Mouse (Mus musculus): ENCODE measurements around the gene Zfp870.

The Zfp870 gene

DNA sequence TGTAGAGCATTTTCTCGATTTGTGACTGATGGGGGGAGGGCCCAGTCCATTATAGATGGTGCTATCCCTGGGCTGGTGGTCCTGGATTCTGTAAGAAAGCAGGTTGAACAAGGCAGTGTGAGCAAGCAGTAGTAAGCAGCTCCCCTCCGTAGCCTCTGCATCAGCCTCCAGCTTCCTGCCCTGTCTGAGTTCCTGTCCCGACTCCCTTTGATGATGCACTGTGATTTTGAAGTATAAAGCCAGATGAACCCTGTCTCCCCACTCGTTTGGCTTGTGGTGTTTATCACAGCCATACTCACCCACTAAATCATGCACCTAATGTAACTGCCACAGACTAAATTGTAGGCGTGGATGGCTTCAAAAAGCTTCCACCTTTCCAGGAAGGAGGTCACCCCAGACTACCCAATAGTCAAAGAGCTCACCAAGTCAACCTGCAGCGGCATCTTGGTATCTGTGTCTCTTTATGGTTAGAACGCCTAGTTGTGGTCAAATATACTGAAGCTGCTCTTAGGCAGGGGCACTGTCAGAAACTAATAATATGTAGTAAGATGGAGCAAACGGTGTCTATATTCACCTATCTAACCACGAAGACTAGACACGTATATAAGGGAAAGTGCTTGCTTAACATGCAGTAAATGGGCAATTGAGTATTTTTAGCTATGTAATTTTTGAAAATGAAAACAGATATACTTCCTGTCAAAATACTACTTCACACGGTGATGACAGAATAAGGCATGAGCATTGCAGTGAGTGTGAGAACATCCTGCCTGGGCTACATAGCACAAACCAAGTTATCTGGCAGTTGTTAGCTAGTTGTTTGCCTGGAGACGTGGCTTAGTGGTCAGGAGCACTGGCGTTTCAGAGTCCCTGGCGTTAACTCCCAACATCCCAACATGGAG lies 10.9 kb downstream of the Zfp870 start:
- TF ChIP-seq GATA4 (IDR thresholded peaks at IDR 0.05; ENCODE audit: insufficient replicate concordance, low read length), result no peak

DNA sequence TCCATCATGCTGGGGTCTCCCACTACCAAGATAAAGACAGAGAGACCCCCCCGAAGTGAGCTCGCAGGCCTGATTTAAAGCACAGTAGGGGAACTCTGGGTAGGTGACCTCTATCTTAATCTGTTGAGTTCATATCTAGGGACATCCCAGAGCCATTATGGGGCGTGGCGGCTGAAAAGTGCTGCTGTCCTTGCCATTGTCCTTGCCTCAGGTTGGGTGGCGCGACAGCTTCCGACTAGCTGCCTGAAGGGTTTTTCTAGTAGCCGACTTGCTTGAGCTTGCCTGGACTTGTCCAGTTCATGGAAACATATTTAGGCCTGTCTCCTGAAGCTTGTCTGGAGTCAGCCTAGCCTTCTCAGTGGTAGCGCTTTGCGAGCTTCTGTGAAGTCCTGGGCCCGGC lies 12.7 kb downstream of the Zfp870 start:
- TF ChIP-seq GATA4 (IDR thresholded peaks at IDR 0.05; ENCODE audit: insufficient replicate concordance, low read length), result no peak

DNA sequence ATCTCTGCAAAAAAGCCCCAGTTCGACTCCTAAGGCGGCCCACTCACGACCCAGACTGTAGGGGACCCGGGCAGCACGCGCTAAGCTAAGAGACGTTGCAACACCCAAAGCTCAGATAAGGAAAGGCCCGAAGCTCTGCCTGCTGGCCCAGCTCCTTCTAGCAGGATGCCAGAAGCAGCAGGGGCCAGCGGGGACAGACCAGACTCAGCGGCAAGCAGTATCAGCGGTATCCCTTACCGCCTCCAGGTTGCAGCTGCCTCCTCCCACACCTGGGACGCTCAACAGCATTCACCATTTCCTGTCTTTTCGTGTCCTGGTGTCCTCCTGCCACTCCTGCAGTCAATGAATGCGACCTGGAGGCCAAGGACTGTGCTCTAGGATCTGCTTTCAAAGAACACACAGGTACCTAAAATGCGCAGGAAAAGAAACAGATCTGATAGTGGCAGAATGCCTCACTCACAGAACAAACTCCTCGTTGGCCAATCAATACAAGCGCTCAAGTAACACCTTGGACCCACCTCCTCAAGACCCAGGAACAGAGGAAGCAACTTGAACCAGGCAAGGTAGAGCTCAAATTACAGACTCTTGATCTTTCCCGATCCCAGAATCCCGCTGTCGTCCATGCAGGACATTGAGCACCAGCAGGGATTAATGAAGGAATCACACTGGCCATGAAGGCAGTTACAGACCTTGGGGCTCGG lies 13.8 kb downstream of the Zfp870 start:
- no peak for TF ChIP-seq GATA4 (IDR thresholded peaks at IDR 0.05; ENCODE audit: insufficient replicate concordance, low read length)

DNA sequence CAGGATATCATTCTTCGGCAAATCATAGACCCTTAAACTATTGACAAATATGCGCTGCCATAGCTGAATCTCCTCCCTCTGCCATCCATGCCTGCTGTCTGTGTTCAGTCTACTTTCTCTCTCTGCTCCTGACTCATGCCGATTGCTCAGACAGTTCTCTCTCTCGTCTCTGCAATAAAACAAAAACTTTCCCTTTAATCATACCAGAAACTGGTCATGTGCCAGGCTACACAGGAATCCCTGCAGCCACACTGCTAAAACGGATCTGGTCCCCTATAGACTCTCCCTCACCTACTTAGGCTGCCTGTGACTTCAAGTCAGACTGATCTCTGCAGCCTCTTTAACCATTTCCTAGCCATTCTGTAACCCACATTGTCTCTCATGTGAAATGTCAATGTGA lies 18.7 kb downstream of the Zfp870 start:
- no peak for TF ChIP-seq GATA4 (IDR thresholded peaks at IDR 0.05; ENCODE audit: insufficient replicate concordance, low read length)

DNA sequence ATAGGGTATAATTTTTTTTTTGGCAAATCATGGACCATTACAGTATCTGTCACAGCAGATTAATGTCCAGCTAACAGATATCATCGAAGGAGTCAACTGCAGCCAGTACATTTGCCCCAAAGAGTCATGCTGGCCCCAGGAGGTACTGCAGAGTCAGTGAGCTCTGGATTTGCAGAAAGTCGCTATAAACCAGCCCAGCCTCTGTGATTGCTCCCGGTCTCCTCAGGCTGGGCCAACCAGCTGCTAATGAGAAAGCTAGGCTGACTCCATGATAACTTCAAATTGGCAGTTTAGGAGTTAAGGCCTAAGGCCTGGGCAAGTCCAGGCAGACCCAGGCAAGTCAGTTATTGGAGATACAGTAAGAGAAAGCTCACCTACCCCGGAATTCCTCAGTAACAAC lies 19.4 kb downstream of the Zfp870 start:
- no peak for TF ChIP-seq GATA4 (IDR thresholded peaks at IDR 0.05; ENCODE audit: insufficient replicate concordance, low read length)

DNA sequence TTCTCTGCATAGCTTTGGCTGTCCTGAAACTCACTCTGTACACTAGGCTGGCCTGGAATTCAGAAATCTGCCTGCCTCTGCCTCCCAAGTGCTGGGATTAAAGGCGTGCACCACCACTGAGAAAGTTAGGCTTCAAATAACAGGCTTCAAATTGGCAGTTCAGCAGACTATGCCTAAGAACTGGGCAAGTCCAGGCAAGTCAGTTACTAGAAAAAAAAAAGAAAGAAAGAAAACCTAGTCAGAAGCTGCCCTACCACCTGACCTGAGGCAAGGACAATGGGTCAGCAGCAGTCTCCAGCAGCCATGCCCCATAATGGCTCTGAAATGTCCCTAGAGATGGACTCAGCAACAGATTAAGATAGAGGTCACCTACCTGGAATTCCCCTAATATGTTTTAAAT lies 20.0 kb downstream of the Zfp870 start:
- TF ChIP-seq GATA4 (IDR thresholded peaks at IDR 0.05; ENCODE audit: insufficient replicate concordance, low read length), result no peak

DNA sequence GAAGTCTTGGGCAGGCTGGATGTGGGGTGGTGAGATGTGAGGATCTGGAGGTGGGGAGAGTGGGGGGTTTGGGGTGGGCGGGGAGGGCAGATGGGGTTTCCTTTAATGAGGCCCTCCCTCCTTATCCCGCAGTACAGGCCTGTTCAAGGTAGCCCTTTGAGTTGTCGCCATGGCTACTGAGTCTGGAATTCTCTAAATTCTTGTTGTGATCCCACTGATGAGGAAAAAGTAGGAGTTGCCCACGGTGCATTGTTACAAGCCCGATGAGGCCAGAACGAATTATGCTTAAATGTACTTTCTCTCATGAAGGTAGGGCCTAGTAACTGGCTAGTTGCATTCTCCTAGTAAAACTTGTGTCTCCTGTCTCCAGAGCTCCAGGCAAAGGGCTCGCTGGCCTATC lies 39.9 kb downstream of the Zfp870 start:
- TF ChIP-seq GATA4 (IDR thresholded peaks at IDR 0.05; ENCODE audit: insufficient replicate concordance, low read length), result no peak

DNA sequence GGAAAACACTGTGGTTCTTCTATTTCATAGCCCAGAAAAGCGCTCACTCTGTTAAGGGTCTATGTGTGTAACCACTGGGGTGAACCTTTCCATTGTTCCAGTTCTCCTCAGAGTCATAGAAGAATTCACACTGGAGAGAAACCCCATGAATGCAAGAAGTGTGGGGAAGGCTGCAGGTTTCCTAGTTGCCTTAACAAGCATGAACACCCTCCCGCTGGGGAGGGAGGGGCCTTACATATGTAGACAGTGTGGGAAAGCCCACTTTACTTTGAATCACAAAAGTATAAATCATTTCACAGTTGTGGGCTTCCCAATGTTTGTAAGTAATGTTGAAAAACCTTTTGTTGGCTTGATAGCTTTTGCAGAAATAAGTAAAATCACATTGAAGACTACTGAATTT lies 50.1 kb downstream of the Zfp870 start:
- no peak for TF ChIP-seq GATA4 (IDR thresholded peaks at IDR 0.05; ENCODE audit: insufficient replicate concordance, low read length)

DNA sequence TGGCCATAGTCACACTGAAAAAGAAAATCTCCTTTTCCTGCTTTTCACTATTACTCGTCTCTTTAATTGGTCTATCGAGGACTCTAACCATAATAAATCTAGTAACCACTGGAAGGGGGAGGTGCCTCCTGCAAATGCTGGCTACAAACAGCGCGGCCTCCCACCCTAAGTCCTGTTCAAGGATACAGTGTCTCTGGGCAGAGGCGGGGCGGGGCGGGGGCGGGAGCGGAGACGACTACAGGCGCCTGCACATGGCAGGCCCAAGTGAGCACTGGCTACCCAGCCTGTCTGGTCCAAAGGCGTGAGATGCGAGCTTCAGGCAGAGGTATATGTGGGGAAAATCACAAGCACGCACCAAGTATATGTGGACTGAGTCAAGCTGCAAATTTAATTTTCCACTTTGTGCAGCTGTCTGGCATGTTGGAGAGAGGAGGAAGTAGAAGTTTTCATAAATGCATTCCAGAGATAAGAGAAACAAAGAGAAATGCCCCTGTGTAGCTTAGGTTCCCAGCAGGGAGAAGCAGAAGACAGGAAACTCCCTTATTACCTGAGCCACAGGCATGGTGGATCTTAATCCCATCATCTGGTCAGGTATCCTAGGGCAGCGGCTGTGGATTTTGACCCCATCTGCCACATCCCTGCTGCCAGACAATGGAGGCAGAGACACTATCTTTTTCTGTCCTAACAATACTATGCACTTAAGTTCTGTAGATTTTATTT lies 52.2 kb downstream of the Zfp870 start:
- TF ChIP-seq GATA4 (IDR thresholded peaks at IDR 0.05; ENCODE audit: insufficient replicate concordance, low read length), result no peak

DNA sequence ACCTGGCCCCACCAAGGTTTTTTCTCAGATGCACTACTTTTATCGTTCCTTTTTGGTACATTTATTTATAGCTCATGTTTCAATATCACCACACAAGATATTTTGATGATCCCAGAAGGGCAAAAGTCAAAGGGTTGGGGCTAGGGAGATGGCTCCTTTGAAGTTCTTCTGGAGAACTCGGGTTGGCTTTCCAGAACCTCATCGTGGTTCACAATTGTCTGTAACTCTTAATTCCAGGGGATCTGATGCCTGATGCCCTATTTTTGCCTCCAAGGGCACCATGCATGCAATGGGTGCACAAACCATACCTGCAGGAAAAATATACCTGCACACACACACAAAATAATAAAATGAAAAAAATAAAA lies 61.0 kb downstream of the Zfp870 start:
- TF ChIP-seq GATA4 (IDR thresholded peaks at IDR 0.05; ENCODE audit: insufficient replicate concordance, low read length), result no peak

DNA sequence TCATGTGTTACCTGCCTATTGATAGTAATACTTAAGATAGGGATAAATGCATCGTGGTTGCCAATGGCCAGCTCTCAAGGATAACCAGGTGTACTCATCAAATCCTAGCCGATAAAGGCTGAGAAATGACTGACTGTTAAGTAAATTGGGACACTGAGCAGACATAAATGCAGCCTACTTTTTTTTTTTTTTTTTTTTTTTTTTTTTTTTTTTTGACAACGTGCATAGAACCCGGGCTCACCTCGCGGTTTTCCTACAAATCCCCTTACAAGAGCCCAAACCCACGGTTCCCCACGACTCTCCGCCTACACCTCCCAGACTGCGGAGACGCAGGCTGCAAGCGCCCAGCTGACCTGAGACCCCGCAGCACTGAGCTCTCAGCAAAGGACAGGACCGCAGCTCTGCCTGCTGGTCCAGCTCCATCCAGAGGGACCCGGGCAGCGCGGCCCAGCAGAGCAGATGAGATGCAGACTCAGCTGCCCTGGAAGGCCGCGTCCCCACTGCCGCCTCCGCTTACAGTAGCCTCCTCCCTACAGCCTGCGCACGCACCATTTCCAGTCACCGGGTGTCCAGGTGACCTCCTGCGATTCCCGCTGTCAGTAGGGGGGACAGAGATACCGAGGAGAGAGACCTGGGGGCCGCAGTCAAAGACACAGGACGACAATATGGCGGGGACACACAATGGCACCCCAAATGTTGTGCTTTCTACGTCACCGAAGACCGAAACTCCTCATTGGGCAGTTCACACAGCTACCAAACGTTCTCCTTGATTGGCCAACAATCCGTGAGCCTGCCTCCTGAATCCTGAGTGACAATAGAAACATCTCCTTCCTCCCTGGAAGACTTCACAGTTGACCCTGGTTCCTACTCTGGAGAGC lies 61.7 kb downstream of the Zfp870 start, which contains the start of gene Zfp799:
Gene Zfp799, minus strand, starts transcription at position 722 of the 878 bp plus-strand sequence.
- no peak for TF ChIP-seq GATA4 (IDR thresholded peaks at IDR 0.05; ENCODE audit: insufficient replicate concordance, low read length)

Measured in liver, adult (tissue).